12 mouse cellular contexts compared by ENCODE assay signal in the genomic region with DNA sequence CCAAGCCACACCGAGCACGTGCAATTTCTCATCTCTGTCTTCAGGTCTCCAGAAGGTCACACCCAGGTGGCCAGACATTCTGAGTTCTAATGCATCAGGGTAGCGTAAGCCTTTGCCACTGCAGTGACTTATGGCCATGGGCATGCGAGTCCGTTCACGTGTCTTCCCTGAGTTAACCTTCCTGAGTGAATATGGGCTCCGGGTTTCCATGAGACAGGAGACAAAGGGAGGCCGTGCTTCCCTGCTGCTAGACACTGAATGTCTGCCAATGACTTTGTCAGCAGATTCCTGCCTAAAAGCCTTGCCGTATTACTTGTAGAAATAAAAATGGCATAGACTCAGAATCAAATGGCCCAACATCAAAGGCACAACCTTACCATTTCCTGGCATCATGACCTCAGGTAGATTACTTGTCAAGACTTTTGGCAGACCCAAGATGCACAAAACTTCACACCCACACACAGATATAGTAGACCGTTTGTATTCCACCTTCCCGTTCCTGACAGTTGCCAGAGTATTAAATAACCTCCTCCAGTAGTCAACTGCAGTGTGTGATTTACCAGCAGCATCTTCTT.
DNase-seq lines count a peak whose midpoint lies in the region; ATAC-seq lines count a peak whose summit lies in the region.
"Had no signal": no experiment of that assay in that cellular context is flagged by ENCODE, and none has a peak within 500 bp of the region (broad histone marks: within the 10 kb centered on the region; RNA-seq: fewer than 3 reads in every experiment).

No protein-coding gene starts in this region.

- DNase-seq in layer of hippocampus, postnatal 14 days (ENCODE audit: low spot score in 2 of 2) = peak; percentile 21 to 24
- no peak for DNase-seq in layer of hippocampus, adult 9-11 months
- DNase-seq in ZHBTc4 (ENCODE audit: low read depth, low spot score) = peak; percentile 12
- DNase-seq in cerebellum, adult 11-12 months = peak; percentile 54
- DNase-seq in cerebellum, postnatal 36 days = peak; percentile 37 to 44
- DNase-seq in spleen, postnatal 10 days (ENCODE audit: low spot score in 2 of 2) = no peak
- DNase-seq: adrenal gland, postnatal 25 days; kidney, adult 2 months; kidney, postnatal 4 days; thymus, adult 2 months had no signal

- ATAC-seq in monocyte, adult 5-6 weeks (replicated peaks; ENCODE audit: insufficient number of reproducible peaks, low FRiP score, low TSS enrichment, poor library complexity, severe bottlenecking) = no peak
- ATAC-seq: midbrain, embryonic 13.5 days had no signal

Comparison
In these comparisons a context has a peak if more than half of its experiments do, and no peak if none do; other contexts are left out.
1. DNase-seq: peak in layer of hippocampus, postnatal 14 days (2 of 2), ZHBTc4 (single experiment), cerebellum, adult 11-12 months (single experiment) and cerebellum, postnatal 36 days (2 of 2); none in layer of hippocampus, adult 9-11 months (single experiment) and spleen, postnatal 10 days (0 of 2).